Mouse (Mus musculus) hindbrain, embryonic 13.5 days (tissue): ENCODE results near the gene Cpne4. TPM values are rescaled to one million over a fixed set of nuclear protein-coding genes. Genes with fewer than 3 reads are reported as not detected.

ENCODE experiments used
- ATAC-seq: fragments of 200-750 bp; cut with Nextera tagmentation; 2 replicates; pipeline ENCODE4 v1.8.0; 2017; ENCODE audit warnings: moderate TSS enrichment; ENCODE audit not compliant: low FRiP score
- H3K27ac ChIP-seq: fragments of 300-500 bp; sonication (generic); 2 replicates; pipeline ENCODE4 v1.5.1; 2015; ENCODE audit warnings: inconsistent platforms, mild to moderate bottlenecking, moderate library complexity
- H3K27me3 ChIP-seq: fragments of 300-500 bp; sonication (generic); 2 replicates; pipeline ENCODE4 v1.6.1; 2015; ENCODE audit warnings: mild to moderate bottlenecking, inconsistent platforms
- H3K36me3 ChIP-seq: fragments of 300-500 bp; sonication (generic); 2 replicates; pipeline ENCODE4 v1.6.1; 2015; ENCODE audit warnings: mild to moderate bottlenecking, inconsistent platforms
- H3K4me1 ChIP-seq: fragments of 300-500 bp; sonication (generic); replicated peaks from 2 replicates; pipeline ENCODE4 v1.6.1; 2015; ENCODE audit warnings: inconsistent platforms
- H3K4me2 ChIP-seq: fragments of 300-500 bp; sonication (generic); 2 replicates; pipeline ENCODE4 v1.6.1; 2015; ENCODE audit warnings: inconsistent platforms, mild to moderate bottlenecking, moderate library complexity
- H3K4me3 ChIP-seq: fragments of 300-500 bp; sonication (generic); 2 replicates; pipeline ENCODE4 v1.5.1; 2015; ENCODE audit warnings: mild to moderate bottlenecking, inconsistent platforms
- H3K9ac ChIP-seq: fragments of 300-500 bp; sonication (generic); 2 replicates; pipeline ENCODE4 v1.6.1; 2015; ENCODE audit warnings: mild to moderate bottlenecking, inconsistent platforms
- H3K9me3 ChIP-seq: fragments of 300-500 bp; sonication (generic); 2 replicates; pipeline ENCODE4 v1.6.1; 2016; ENCODE audit warnings: inconsistent platforms
- WGBS: fragments of 180-500 bp; shearing (Covaris S2); methylation state at CpG from one replicate; pipeline ENCODE4 v1.1.7; 2015; 5-methylcytosine and 5-hydroxymethylcytosine counted together
- polyA plus RNA-seq: library from polyadenylated mRNA; unstranded; fragments of >200 nt; fragmentation: Nextera tagmentation; extraction: Ambion mirVana; gene quantifications from 2 replicates; pipeline ENCODE4 v1.2.1, GENCODE M21; 2015

Cpne4 gene
- polyA plus RNA-seq, 1 experiment from 2014 or later, result 7.0 TPM

DNA sequence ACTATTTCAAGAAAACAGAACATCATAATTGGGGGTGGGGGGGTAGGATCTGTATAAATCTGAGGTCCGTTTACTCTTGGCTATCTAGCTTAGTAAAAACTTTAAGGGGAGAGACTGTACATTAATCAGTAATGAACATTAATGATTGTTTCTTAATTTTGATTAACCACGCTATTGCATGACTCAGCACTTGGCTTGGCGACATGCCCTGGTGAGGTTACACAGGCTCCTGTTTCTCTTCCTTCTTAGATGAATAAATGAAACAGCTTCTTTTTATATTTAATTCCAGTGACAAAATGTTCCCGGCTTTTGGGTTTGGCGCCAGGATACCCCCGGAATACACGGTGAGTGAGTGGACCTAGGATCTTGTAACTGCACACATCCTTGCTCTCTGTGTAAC lies 471.1 kb downstream of the Cpne4 start:
- no peak for ATAC-seq
- no peaks in the 10 kb centered on the region for H3K9me3 ChIP-seq
- no peaks in the 10 kb centered on the region for H3K27me3 ChIP-seq
- H3K36me3 ChIP-seq, result no peaks in the 10 kb centered on the region
- no peak overlapping the region for H3K9ac ChIP-seq
- WGBS, result 90% methylated on average over 7 of the region's 7 CpGs
- no peaks in the 10 kb centered on the region for H3K4me1 ChIP-seq
- no peak overlapping the region for H3K4me2 ChIP-seq
- no peak overlapping the region for H3K27ac ChIP-seq
- no peak overlapping the region for H3K4me3 ChIP-seq

DNA sequence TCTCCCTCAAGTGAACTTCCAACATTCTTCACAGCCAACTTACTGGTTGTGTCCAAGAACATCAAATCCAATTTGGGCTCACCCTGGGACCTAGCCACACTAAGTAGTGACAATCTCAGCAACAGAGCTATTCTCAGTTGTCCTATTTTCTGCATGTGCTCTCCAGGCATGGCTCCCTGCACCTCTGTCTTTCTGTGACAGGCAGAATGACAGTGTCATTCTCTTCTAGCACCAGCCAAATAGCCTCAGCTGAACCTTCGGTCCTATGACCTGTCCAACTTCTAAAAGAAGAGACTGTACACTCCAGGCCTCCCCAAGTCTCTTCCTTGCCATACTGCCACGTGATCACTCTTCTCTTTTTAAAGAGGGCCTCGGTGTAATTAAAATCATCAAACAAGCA lies 481.2 kb downstream of the Cpne4 start:
- no peak for ATAC-seq
- no peaks in the 10 kb centered on the region for H3K27me3 ChIP-seq
- no peaks in the 10 kb centered on the region for H3K4me1 ChIP-seq
- H3K4me2 ChIP-seq, result no peak overlapping the region
- 89% methylated on average over 3 of the region's 3 CpGs for whole genome bisulfite sequencing
- H3K4me3 ChIP-seq, result no peak overlapping the region
- H3K9ac ChIP-seq, result no peak overlapping the region
- no peaks in the 10 kb centered on the region for H3K9me3 ChIP-seq
- H3K27ac ChIP-seq, result no peak overlapping the region
- no peaks in the 10 kb centered on the region for H3K36me3 ChIP-seq

DNA sequence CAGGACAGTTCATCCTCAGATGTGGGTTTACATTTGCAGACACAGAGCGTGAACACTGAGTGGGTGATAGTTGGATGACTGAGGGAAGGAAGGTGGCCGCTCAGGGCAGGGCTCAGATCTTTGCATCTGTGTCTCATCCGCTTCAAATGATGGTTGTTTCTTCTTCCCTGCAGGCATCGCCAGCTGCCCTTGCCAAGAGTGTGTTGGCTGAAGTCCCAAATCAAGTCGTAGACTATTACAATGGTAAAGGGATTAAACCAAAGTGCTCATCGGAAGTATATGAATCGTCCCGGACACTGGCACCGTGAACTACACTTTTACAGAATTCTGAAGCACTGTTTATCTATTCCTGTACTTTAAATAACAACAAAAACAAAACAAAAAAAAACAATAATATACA lies 485.5 kb downstream of the Cpne4 start:
- H3K27me3 ChIP-seq, result no peaks in the 10 kb centered on the region
- H3K4me2 ChIP-seq, result no peak overlapping the region
- no peak overlapping the region for H3K9ac ChIP-seq
- H3K27ac ChIP-seq, result no peak overlapping the region
- WGBS, result 73% methylated on average over 9 of the region's 9 CpGs
- H3K9me3 ChIP-seq, result no peaks in the 10 kb centered on the region
- no peaks in the 10 kb centered on the region for H3K36me3 ChIP-seq
- ATAC-seq, result no peak
- H3K4me1 ChIP-seq, result no peaks in the 10 kb centered on the region
- no peak overlapping the region for H3K4me3 ChIP-seq

DNA sequence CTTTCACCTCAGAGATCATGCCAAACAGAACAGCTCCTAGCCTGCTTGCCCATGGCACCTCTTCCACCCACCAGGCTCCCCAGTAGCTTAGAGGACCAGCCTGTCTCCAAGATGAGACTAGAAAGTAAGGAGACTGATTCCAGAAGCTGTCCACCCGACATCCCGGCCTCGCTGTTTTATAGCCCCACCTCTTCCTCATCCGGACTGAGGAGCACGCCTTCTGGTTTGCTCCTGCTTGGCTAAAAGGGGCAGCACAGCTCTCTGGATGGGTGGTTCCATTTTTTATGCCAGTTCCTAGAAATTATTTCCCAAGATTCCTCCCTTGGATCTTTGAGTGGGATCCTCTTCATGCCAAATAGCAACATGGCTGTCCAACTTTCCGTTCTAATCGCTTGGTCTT lies 486.6 kb downstream of the Cpne4 start:
- no peaks in the 10 kb centered on the region for H3K36me3 ChIP-seq
- ATAC-seq, result no peak
- H3K4me3 ChIP-seq, result no peak overlapping the region
- H3K4me2 ChIP-seq, result no peak overlapping the region
- H3K27ac ChIP-seq, result no peak overlapping the region
- H3K27me3 ChIP-seq, result no peaks in the 10 kb centered on the region
- no peaks in the 10 kb centered on the region for H3K4me1 ChIP-seq
- H3K9me3 ChIP-seq, result no peaks in the 10 kb centered on the region
- WGBS, result 87% methylated on average over 7 of the region's 7 CpGs
- no peak overlapping the region for H3K9ac ChIP-seq

DNA sequence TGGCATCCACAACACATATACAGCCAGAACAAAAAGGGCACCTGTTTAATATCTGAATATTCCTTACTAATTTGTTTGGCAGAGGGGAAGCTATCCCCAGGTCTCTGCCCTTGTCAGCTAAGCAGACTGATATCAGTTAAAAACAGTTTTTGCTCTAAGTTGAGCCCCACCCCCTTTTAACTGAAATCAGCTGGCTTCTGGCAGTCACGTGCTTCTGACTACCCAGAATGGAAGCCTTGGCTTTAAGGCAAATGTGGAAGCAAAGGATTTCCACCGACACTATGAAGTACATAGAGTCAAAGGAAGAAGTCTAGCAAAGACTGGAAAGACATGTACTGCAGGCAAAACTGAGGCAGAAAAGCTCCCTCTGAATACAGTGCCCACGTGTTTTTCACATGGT lies 490.8 kb downstream of the Cpne4 start:
- no peak overlapping the region for H3K4me3 ChIP-seq
- no peak for ATAC-seq
- H3K4me1 ChIP-seq, result no peaks in the 10 kb centered on the region
- no peaks in the 10 kb centered on the region for H3K9me3 ChIP-seq
- 79% methylated on average over 3 of the region's 3 CpGs for WGBS
- H3K9ac ChIP-seq, result no peak overlapping the region
- H3K4me2 ChIP-seq, result no peak overlapping the region
- H3K27me3 ChIP-seq, result no peaks in the 10 kb centered on the region
- H3K27ac ChIP-seq, result no peak overlapping the region
- H3K36me3 ChIP-seq, result no peaks in the 10 kb centered on the region

DNA sequence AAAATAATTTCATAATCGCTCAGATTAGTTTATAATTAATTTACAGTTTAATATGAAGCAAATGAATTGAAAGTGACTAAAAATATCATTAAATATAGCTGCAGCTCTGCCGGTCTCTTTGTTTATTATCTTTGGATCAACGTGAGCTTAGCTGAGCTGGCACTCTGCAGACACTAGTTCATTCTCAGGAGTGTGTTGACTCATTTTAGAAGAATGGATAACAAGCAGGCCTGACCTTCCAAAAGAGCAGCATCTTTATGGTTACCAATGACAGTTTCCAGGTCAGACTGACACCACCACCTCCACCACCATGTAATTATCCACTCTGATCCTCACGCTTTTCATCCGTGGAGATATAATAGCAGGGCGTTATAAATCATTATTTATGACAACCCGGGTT lies 498.9 kb downstream of the Cpne4 start:
- Histone ChIP-seq H3K4me2 (no peak overlapping the region), H3K27me3 (0 out of 2 replicates have a peak, but pooled peaks cover 5% of the 10 kb centered on the region), H3K4me1 (peaks cover 16% of the 10 kb centered on the region), H3K9ac (no peak overlapping the region), H3K27ac (no peak overlapping the region), H3K4me3 (no peak overlapping the region), H3K9me3 (no peaks in the 10 kb centered on the region), H3K36me3 (no peaks in the 10 kb centered on the region)
- ATAC-seq, result no peak
- WGBS, result 71% methylated on average over 7 of the region's 7 CpGs

DNA sequence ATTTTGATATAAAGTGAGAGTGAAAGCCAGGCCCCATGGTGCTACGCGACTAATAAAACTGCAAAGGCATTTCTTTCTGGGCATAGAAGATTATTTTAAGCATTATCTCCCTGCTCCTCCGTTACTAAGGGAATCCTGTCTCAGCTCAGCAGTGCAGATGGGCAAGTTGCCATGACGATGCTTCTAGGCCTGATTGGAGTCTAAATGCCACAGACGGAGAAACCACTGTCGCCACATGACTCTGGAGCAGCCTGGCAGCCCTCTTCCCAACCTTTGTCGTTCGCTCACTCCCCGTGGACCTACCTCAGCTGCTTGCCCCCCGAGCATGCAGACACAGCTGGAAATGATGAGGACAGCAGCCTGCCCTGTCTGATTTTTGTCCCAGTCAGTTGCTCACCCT lies 501.3 kb downstream of the Cpne4 start:
- peaks cover 16% of the 10 kb centered on the region for H3K4me1 ChIP-seq
- H3K9me3 ChIP-seq, result no peaks in the 10 kb centered on the region
- no peak overlapping the region for H3K4me2 ChIP-seq
- H3K4me3 ChIP-seq, result no peak overlapping the region
- H3K27ac ChIP-seq, result peak overlapping the region; percentile 56
- 0 out of 2 replicates have a peak, but pooled peaks cover 5% of the 10 kb centered on the region for H3K27me3 ChIP-seq
- WGBS, result 41% methylated on average over 10 of the region's 10 CpGs
- no peak for ATAC-seq
- H3K36me3 ChIP-seq, result no peaks in the 10 kb centered on the region
- H3K9ac ChIP-seq, result no peak overlapping the region

DNA sequence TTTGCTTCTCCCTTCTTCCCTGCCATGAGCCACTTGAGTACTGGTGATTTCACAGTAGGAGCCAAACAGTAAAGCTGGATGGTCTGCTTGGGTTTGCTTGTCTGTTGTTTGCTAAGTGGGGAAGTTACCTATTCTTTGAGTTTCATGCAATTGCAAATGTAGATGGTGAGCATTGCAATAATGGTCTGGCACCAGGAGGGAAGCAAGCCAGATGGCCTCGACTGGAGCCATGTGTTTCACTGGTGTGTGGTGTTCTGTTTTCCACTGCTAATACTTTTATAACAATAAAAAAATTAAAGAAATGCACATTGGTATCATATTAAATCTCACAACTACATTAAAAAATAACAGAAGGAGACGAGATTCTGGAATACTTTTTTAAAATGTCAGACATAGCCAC lies 502.6 kb downstream of the Cpne4 start:
- Histone ChIP-seq H3K9ac (no peak overlapping the region), H3K36me3 (no peaks in the 10 kb centered on the region; the same call in 1 of the 2 replicates), H3K4me2 (no peak overlapping the region), H3K4me3 (no peak overlapping the region), H3K27ac (no peak overlapping the region), H3K9me3 (no peaks in the 10 kb centered on the region), H3K27me3 (0 out of 2 replicates have a peak, but pooled peaks cover 5% of the 10 kb centered on the region), H3K4me1 (peaks cover 28% of the 10 kb centered on the region)
- 66% methylated on average over 2 of the region's 2 CpGs for WGBS
- ATAC-seq, result no peak

DNA sequence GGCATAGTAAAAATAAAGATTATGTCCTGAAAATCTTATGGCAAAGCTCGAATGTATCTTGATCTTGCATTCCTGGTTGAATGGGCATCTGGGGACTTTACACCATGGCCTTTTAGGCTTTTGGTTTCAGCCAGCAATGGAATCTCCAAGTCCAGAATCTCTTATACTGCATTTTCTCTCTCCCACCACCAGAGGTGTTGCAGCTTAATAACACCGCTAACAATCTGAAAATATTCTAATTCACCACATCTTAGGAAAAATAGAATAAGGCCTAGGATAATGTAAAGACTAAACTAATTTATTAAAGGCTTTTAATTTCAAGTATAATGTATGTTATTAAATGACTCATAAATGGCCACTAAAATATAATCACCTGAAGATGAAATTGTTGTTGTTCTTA lies 503.2 kb downstream of the Cpne4 start:
- Histone ChIP-seq H3K4me1 (peaks cover 32% of the 10 kb centered on the region), H3K27me3 (0 out of 2 replicates have a peak, but pooled peaks cover 5% of the 10 kb centered on the region), H3K4me3 (no peak overlapping the region), H3K9ac (no peak overlapping the region), H3K27ac (no peak overlapping the region), H3K9me3 (no peaks in the 10 kb centered on the region), H3K4me2 (no peak overlapping the region), H3K36me3 (peaks cover 3% of the 10 kb centered on the region; the same call in 1 of the 2 replicates)
- no peak for ATAC-seq
- WGBS, result 63% methylated on average over 2 of the region's 2 CpGs

DNA sequence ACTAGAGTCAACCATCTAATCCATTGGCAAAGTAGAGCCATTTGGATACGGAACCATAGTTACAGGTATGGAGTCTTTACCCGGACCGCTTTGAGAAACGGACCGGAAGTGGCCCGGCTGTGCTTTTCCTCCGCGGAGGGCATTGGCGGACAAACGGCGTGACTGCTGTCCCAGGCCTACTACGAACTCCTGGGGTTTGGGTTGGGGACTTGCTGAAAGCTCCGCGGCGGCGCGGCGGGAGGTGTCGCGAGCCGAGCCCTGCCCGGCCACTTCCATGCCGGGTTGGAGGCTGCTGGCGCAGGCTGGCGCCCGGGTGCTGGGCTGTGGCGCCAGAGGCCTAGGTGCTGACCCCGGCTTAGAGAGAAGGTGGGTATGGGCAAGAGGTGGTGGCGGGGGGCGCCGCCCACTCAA lies 506.1 kb downstream of the Cpne4 start, which contains the start of gene Mrpl3:
Mrpl3 (plus strand) TSS at position 93 of the 411 bp plus-strand sequence.
- Histone ChIP-seq H3K9me3 (no peaks in the 10 kb centered on the region), H3K4me2 (peak within 1 kb of the TSS; percentile 77), H3K27me3 (0 out of 2 replicates have a peak, but pooled peaks cover 5% of the 10 kb centered on the region), H3K9ac (peak within 1 kb of the TSS; percentile 98), H3K27ac (peak within 1 kb of the TSS; percentile 40; the same call in 1 of the 2 replicates), H3K36me3 (peaks cover 29% of the 10 kb centered on the region), H3K4me3 (peak within 1 kb of the TSS; percentile 99), H3K4me1 (peaks cover 23% of the 10 kb centered on the region)
- WGBS, result 0% methylated on average over 31 of the region's 31 CpGs
- ATAC-seq, result peak; percentile 65

DNA sequence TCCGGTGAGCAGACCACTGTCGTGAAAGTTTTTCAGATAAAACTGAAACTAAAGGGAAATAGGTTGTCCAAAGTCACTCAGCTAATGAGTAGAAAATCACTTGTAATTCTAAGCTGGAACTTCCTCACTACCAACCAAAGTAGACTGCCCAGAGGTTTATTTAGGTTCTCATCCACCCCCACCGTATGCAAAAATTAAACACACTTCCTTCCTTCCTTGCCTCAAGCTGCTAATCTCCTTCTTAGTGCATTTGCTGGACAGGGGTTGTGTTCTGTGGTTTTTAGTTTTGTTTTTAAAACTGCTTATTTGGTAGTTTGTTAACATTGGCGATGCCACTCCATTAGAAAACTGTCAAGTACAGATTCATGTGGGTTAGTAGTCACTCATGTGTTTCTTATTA lies 506.7 kb downstream of the Cpne4 start:
- H3K9ac ChIP-seq, result peak overlapping the region; percentile 98
- peaks cover 16% of the 10 kb centered on the region for H3K4me1 ChIP-seq
- H3K27me3 ChIP-seq, result 0 out of 2 replicates have a peak, but pooled peaks cover 5% of the 10 kb centered on the region
- H3K36me3 ChIP-seq, result peaks cover 36% of the 10 kb centered on the region
- ATAC-seq, result no peak
- no peaks in the 10 kb centered on the region for H3K9me3 ChIP-seq
- no peak overlapping the region for H3K27ac ChIP-seq
- H3K4me3 ChIP-seq, result peak overlapping the region; percentile 99
- peak overlapping the region; percentile 77 for H3K4me2 ChIP-seq
- 59% methylated on average over 4 of the region's 4 CpGs for WGBS

DNA sequence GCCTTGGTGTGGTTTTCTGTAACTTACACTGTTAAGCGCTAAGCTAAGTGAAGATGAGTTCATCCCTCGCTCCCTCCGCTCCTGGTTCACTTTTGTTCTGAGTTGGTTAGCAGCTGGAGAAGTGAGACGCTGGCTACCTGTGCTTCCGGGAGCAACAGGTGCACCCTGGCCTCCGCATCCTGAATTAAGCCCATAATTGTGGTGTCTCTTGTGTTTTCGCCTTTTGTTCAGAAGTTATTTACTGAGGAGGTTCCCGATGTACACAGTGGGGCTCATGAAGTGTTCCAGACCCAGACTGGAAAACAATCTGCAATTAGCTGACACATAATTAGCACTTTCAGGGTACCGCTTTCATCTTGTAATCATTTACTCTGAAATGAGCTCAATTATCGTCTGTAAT lies 522.0 kb downstream of the Cpne4 start:
- Histone ChIP-seq H3K9ac (no peak overlapping the region), H3K4me3 (no peak overlapping the region), H3K27ac (no peak overlapping the region), H3K9me3 (no peaks in the 10 kb centered on the region), H3K4me2 (no peak overlapping the region), H3K4me1 (no peaks in the 10 kb centered on the region), H3K27me3 (no peaks in the 10 kb centered on the region), H3K36me3 (peaks cover 72% of the 10 kb centered on the region)
- WGBS, result 96% methylated on average over 10 of the region's 10 CpGs
- ATAC-seq, result no peak

DNA sequence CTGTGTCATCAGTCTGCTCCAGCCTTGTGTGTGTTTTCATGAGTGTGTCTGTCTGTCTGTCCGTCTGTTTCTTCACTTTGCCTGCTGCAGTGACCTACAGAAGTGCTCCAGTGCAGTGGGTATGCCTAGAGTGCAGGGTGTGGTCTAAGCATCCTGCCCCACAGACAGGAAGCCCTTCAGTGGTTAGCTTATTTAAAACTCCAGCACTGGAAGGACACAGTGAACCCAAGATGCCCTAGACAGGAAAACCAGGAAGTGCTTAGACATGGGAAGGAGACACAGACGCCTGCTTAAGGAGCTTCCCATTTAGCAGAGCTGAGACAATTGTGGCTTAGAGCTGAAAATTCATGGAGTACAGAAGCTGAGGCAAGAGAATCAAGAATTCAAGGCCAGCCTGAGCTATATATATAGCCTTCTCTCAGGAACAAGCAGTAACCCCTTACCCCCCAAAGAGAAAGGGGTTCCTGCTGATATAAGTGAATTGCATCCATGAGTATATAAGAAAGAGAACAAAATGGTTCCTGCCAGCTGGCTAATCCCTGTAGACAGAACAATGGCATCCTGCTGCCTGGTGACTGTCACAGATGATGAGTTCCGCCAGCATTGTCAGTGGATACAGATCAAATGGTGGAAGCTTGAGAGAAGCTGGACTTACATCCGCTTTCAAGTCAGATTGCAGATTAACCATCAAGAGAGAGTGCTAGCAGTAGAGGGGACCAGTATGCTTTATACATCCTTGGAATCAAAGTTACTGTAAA lies 526.1 kb downstream of the Cpne4 start:
- H3K4me1 ChIP-seq, result no peaks in the 10 kb centered on the region
- peaks cover 73% of the 10 kb centered on the region for H3K36me3 ChIP-seq
- no peak for ATAC-seq
- no peak overlapping the region for H3K27ac ChIP-seq
- 72% methylated on average over 4 of the region's 4 CpGs for WGBS
- H3K4me2 ChIP-seq, result no peak overlapping the region
- H3K27me3 ChIP-seq, result no peaks in the 10 kb centered on the region
- no peak overlapping the region for H3K4me3 ChIP-seq
- no peak overlapping the region for H3K9ac ChIP-seq
- H3K9me3 ChIP-seq, result no peaks in the 10 kb centered on the region
